Mouse (Mus musculus) gastrocnemius, postnatal 10 days (tissue): Measurements from ENCODE around the gene Gm9945. TPM values are rescaled to one million over a fixed set of nuclear protein-coding genes. Genes with fewer than 3 reads are reported as not detected.
A peak's percentile ranks its signal among the peaks of the same experiment; 100 is the strongest.

Source experiments
- DNase-seq: peaks from one replicate; pipeline ENCODE4 v3.0.0; 2021; ENCODE audit warnings: mixed read lengths
- total RNA-seq, 2 experiments: library from RNA; stranded (reverse); gene quantifications; 2 replicates each; pipeline ENCODE4 v1.2.3; 2021

The Gm9945 gene
- total RNA-seq, 2 experiments from 2014 or later = not detected

GRCm38 (mm10) chr11:53522930-53523329 lies 43.0 kb downstream of the Gm9945 start:
- DNase-seq = no peak

- DNase-seq = no peak
These were observed 43.8 kb downstream of the Gm9945 start for GRCm38 (mm10) chr11:53523545-53524405.

- no peak for DNase-seq
These were observed 44.9 kb downstream of the Gm9945 start for GRCm38 (mm10) chr11:53524905-53525304.

GRCm38 (mm10) chr11:53525461-53525860 lies 45.5 kb downstream of the Gm9945 start:
- DNase-seq = no peak

- DNase-seq = no peak
These were observed 48.7 kb downstream of the Gm9945 start for GRCm38 (mm10) chr11:53528397-53529252.

- peak; percentile 68 for DNase-seq
These were observed 49.2 kb downstream of the Gm9945 start for GRCm38 (mm10) chr11:53529253-53529557.

- no peak for DNase-seq
These were observed 50.0 kb downstream of the Gm9945 start for GRCm38 (mm10) chr11:53530001-53530400.

Other genes starting within 250 kb of the Gm9945 start
- gene Hspa4, start 179.7 kb upstream of the Gm9945 start, total RNA-seq = 100 to 1,000 TPM; 115 to 122 TPM
- 1 to 10 TPM; 9.4 to 10.0 TPM for gene Zcchc10, start 155.5 kb upstream of the Gm9945 start, total RNA-seq
- 100 to 1,000 TPM; 114 to 129 TPM for gene Aff4, start 129.3 kb upstream of the Gm9945 start, total RNA-seq
- not detected for gene Leap2, start 57.0 kb upstream of the Gm9945 start, total RNA-seq
- gene Uqcrq, start 49.3 kb upstream of the Gm9945 start, total RNA-seq = 100 to 1,000 TPM; 882 to 991 TPM
- under 1 TPM; 0.81 to 0.87 TPM for gene Gdf9, start 49.1 kb upstream of the Gm9945 start, total RNA-seq
- not detected for gene Gm10447, start 23.1 kb upstream of the Gm9945 start, total RNA-seq
- under 1 TPM; 0.45 to 0.54 TPM for gene Shroom1, start 23.0 kb upstream of the Gm9945 start, total RNA-seq
- gene Gm9837, start 9.7 kb upstream of the Gm9945 start, total RNA-seq = not detected
- under 1 TPM; 0.23 to 0.27 TPM for gene Sowaha, start 108 bp downstream of the Gm9945 start, total RNA-seq
- gene Sept8, start 39.1 kb downstream of the Gm9945 start, total RNA-seq = 10 to 100 TPM; 40.5 to 49.4 TPM
- 10 to 100 TPM in 1 of 2 experiments, 1 to 10 TPM in 1; 9.4 to 11.1 TPM for gene Kif3a, start 87.2 kb downstream of the Gm9945 start, total RNA-seq
- not detected for gene Il4, start 138.5 kb downstream of the Gm9945 start, total RNA-seq
- not detected for gene Il13, start 154.5 kb downstream of the Gm9945 start, total RNA-seq
- gene Rad50, start 227.2 kb downstream of the Gm9945 start, total RNA-seq = 10 to 100 TPM in 1 of 2 experiments, 1 to 10 TPM in 1; 7.9 to 10.1 TPM
- gene Il5, start 240.6 kb downstream of the Gm9945 start, total RNA-seq = not detected